Mouse (Mus musculus): ENCODE data around the gene Ess2. TPM values are rescaled to one million over a fixed set of nuclear protein-coding genes. Genes with fewer than 3 reads are reported as not detected.

Ess2 gene
- polyA plus RNA-seq, 1 experiment from 2014 or later = 38.5 TPM

DNA sequence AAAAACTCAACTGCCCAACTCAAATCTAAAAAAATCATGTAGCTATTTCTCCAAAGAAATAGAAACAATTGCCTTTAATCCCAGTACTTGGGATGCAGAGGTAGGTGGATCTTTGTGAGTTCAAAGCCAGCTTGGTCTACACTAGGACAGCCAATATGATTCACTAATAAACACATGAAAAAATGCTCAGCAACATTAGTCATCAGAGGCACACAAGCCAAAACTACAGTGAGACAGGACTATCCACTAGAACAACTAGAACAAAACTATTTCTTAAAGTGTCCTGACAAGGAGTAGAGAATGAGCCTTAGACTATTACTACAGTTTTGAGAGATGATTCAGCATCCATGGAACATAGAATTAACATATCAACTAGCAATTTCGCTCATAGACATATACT is 35.1 kb downstream of the Ess2 start:
- Histone ChIP-seq H3K4me1 (ENCODE audit: control insufficient read depth, insufficient read depth, low read length) (no peaks in the 10 kb centered on the region), H3K27me3 (ENCODE audit: control insufficient read depth, insufficient read depth, low read length) (no peaks in the 10 kb centered on the region), H3K36me3 (ENCODE audit: control insufficient read depth, insufficient read depth, low read length) (peaks cover 14% of the 10 kb centered on the region), H3K9me3 (ENCODE audit: control insufficient read depth, low read length) (no peaks in the 10 kb centered on the region), H3K9ac (ENCODE audit: low read depth, low read length) (no peak overlapping the region), H3K27ac (ENCODE audit: low read depth, low read length) (no peak overlapping the region), H3K4me2 (replicated peaks; ENCODE audit: low read depth, low read length) (no peak overlapping the region), H3K4me3 (ENCODE audit: low read length) (no peak overlapping the region)
- 100% methylated on average over 1 of the region's 1 CpGs for WGBS
- ATAC-seq (ENCODE audit: low FRiP score, low TSS enrichment) = no peak

DNA sequence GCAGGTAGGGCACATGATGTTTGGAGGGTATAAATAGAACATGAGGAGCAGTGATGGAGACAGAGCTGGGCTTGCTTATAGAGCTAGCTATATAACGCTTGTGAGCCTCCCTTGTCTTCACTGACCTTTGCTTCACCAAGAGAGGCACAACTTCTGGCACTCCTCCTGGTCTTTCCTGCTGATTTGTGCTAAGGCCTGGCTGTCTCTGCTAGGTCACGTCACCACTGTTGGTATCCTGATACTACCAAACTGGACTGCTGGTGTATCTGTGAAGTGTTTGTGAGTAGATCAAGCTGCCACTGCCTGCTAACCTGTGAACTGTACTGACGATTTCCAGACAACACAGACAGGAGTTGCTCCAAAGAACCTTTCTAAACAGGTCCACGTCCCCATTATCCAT is 36.0 kb downstream of the Ess2 start:
- Histone ChIP-seq H3K9me3 (ENCODE audit: control insufficient read depth, low read length) (no peaks in the 10 kb centered on the region), H3K36me3 (ENCODE audit: control insufficient read depth, insufficient read depth, low read length) (peaks cover 23% of the 10 kb centered on the region), H3K4me1 (ENCODE audit: control insufficient read depth, insufficient read depth, low read length) (no peaks in the 10 kb centered on the region), H3K4me3 (ENCODE audit: low read length) (no peak overlapping the region), H3K9ac (ENCODE audit: low read depth, low read length) (no peak overlapping the region), H3K4me2 (replicated peaks; ENCODE audit: low read depth, low read length) (no peak overlapping the region), H3K27me3 (ENCODE audit: control insufficient read depth, insufficient read depth, low read length) (no peaks in the 10 kb centered on the region), H3K27ac (ENCODE audit: low read depth, low read length) (no peak overlapping the region)
- no peak for ATAC-seq (ENCODE audit: low FRiP score, low TSS enrichment)
- WGBS = 78% methylated on average over 4 of the region's 4 CpGs

DNA sequence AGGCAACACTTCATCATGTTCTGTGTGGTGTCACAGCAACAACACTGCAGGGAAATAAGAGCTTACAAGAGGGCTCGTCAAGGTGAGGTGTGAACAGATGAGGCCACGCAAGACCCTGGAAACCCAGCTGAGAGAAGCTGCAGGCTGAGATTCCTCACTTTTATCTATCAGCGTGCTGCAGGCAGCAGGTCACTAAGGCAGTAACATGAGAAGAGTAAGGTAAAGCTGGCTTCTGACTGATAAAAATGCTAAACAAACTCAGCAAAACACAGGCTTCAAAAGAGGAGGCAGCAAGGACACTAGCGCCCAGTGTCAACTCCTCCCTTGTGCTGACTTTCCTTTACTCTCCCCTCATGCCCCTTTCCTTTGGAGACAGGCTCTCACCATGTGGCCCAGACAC is 38.2 kb downstream of the Ess2 start:
- Histone ChIP-seq H3K27me3 (ENCODE audit: control insufficient read depth, insufficient read depth, low read length) (no peaks in the 10 kb centered on the region), H3K9me3 (ENCODE audit: control insufficient read depth, low read length) (no peaks in the 10 kb centered on the region), H3K9ac (ENCODE audit: low read depth, low read length) (no peak overlapping the region), H3K36me3 (ENCODE audit: control insufficient read depth, insufficient read depth, low read length) (peaks cover 36% of the 10 kb centered on the region), H3K4me1 (ENCODE audit: control insufficient read depth, insufficient read depth, low read length) (no peaks in the 10 kb centered on the region), H3K4me2 (replicated peaks; ENCODE audit: low read depth, low read length) (no peak overlapping the region), H3K27ac (ENCODE audit: low read depth, low read length) (no peak overlapping the region), H3K4me3 (ENCODE audit: low read length) (no peak overlapping the region)
- no peak for ATAC-seq (ENCODE audit: low FRiP score, low TSS enrichment)
- 39% methylated on average over 4 of the region's 4 CpGs for WGBS

DNA sequence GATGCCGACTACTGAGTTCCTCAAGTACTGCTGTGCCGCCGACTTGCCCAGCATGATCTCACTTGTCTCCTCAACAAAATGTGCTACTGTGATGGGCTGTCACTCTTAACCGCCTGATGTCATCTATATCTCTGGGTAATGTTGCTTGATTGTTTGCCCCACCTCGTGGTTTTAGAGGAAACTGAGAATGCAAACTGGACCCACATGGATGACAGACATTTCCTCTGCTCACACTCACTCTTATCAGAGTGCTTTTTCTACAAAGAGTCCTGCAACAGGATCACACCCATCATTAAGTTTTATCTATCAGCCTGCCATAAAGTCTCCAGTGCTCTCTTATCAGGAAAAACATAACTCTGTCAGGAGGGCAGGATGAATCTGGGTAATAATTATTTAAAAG is 39.9 kb downstream of the Ess2 start:
- H3K36me3 ChIP-seq (ENCODE audit: control insufficient read depth, insufficient read depth, low read length) = peaks cover 39% of the 10 kb centered on the region
- H3K9me3 ChIP-seq (ENCODE audit: control insufficient read depth, low read length) = no peaks in the 10 kb centered on the region
- no peak overlapping the region for H3K9ac ChIP-seq (ENCODE audit: low read depth, low read length)
- no peak overlapping the region for H3K4me3 ChIP-seq (ENCODE audit: low read length)
- no peaks in the 10 kb centered on the region for H3K4me1 ChIP-seq (ENCODE audit: control insufficient read depth, insufficient read depth, low read length)
- WGBS = 83% methylated on average over 5 of the region's 5 CpGs
- no peak overlapping the region for H3K27ac ChIP-seq (ENCODE audit: low read depth, low read length)
- H3K27me3 ChIP-seq (ENCODE audit: control insufficient read depth, insufficient read depth, low read length) = no peaks in the 10 kb centered on the region
- no peak for ATAC-seq (ENCODE audit: low FRiP score, low TSS enrichment)
- H3K4me2 ChIP-seq (replicated peaks; ENCODE audit: low read depth, low read length) = no peak overlapping the region

DNA sequence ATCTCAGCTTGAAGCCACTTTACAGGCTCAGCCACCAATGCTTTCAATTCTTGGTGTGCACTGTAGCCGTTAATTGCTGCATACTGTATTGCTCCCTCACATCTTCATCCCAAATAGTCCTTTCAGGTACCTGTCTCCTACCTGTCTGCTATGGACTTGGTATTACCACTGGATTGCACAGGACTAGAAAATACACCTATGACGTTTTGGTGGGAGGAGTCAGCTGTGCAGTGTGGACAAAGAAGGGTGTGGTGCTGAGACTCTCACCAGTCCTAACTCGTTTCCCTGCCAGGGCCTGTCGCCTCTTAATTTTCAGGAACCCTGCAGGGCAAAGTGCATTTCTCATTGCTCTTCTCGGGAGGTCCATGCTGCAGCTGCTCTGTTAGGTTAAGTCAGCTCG is 45.4 kb downstream of the Ess2 start:
- Histone ChIP-seq H3K27ac (ENCODE audit: low read depth, low read length) (no peak overlapping the region), H3K4me3 (ENCODE audit: low read length) (no peak overlapping the region), H3K9me3 (ENCODE audit: control insufficient read depth, low read length) (no peaks in the 10 kb centered on the region), H3K4me2 (replicated peaks; ENCODE audit: low read depth, low read length) (no peak overlapping the region), H3K9ac (ENCODE audit: low read depth, low read length) (no peak overlapping the region), H3K4me1 (ENCODE audit: control insufficient read depth, insufficient read depth, low read length) (no peaks in the 10 kb centered on the region), H3K27me3 (ENCODE audit: control insufficient read depth, insufficient read depth, low read length) (no peaks in the 10 kb centered on the region), H3K36me3 (ENCODE audit: control insufficient read depth, insufficient read depth, low read length) (peaks cover 29% of the 10 kb centered on the region; the same call in 1 of the 2 replicates)
- WGBS = 72% methylated on average over 6 of the region's 6 CpGs
- no peak for ATAC-seq (ENCODE audit: low FRiP score, low TSS enrichment)

DNA sequence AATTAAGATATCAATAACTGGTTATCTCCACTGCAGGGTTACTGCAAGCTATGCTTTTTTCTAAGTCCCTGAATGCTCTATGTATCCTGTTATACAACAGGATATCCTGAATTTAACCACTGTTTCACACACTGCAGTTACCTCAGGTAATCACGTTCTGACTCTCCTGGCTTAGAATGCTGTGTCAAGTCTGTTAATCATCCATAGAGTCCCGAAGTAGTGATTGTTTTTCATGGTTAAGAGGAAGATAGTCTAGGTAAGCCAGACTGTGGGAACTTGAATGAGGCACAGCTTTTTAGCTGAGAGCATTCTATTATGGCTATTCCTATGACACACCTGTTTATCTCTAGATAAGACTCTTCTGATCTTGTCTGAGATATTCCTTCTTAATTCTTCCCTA is 45.9 kb downstream of the Ess2 start:
- WGBS = 75% methylated on average over 2 of the region's 2 CpGs
- Histone ChIP-seq H3K9me3 (ENCODE audit: control insufficient read depth, low read length) (no peaks in the 10 kb centered on the region), H3K4me1 (ENCODE audit: control insufficient read depth, insufficient read depth, low read length) (no peaks in the 10 kb centered on the region), H3K4me3 (ENCODE audit: low read length) (no peak overlapping the region), H3K9ac (ENCODE audit: low read depth, low read length) (no peak overlapping the region), H3K27me3 (ENCODE audit: control insufficient read depth, insufficient read depth, low read length) (no peaks in the 10 kb centered on the region), H3K27ac (ENCODE audit: low read depth, low read length) (no peak overlapping the region), H3K4me2 (replicated peaks; ENCODE audit: low read depth, low read length) (no peak overlapping the region), H3K36me3 (ENCODE audit: control insufficient read depth, insufficient read depth, low read length) (peaks cover 29% of the 10 kb centered on the region; the same call in 1 of the 2 replicates)
- ATAC-seq (ENCODE audit: low FRiP score, low TSS enrichment) = no peak

DNA sequence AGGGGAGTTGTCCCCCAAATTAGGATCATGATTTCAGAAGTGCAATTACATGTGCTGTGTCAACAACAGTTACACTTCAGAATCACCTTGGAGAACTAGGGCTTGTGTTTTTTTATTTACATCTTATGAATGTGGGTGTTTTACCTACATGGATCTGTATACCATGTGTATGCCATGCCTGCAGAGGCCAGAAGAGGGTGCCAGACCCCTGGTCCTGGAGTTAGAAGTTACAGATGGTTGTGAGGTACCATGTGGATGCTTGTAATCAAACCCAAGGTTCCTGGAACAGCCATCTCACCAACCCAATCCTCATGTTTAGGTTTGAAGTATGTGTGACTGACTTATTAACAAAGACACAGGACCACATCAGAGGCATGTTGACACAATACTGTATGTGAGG is 52.6 kb downstream of the Ess2 start:
- Histone ChIP-seq H3K4me2 (replicated peaks; ENCODE audit: low read depth, low read length) (no peak overlapping the region), H3K9me3 (ENCODE audit: control insufficient read depth, low read length) (no peaks in the 10 kb centered on the region), H3K36me3 (ENCODE audit: control insufficient read depth, insufficient read depth, low read length) (peaks cover 65% of the 10 kb centered on the region), H3K27me3 (ENCODE audit: control insufficient read depth, insufficient read depth, low read length) (no peaks in the 10 kb centered on the region), H3K27ac (ENCODE audit: low read depth, low read length) (no peak overlapping the region), H3K4me3 (ENCODE audit: low read length) (no peak overlapping the region), H3K9ac (ENCODE audit: low read depth, low read length) (no peak overlapping the region), H3K4me1 (ENCODE audit: control insufficient read depth, insufficient read depth, low read length) (no peaks in the 10 kb centered on the region)
- ATAC-seq (ENCODE audit: low FRiP score, low TSS enrichment) = no peak

DNA sequence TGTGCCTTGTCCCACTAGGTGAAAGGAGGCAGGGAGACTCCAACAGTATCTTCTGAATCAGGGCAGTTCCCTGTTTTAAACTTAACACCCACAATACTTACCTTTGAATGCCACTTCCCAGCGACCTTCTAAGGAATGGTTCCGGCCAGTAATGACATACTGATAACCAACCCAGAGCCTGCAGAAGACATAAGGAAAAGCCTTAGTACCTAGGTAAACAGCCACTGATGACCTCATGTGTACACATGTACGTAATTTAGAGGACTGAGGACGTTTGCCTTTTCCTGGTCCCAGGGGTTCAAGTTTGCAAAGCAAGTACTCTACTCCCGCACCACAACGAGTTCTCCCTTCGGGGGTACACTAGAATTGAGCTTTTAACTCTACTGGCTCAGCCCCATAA is 54.0 kb downstream of the Ess2 start:
- peaks cover 76% of the 10 kb centered on the region for H3K36me3 ChIP-seq (ENCODE audit: control insufficient read depth, insufficient read depth, low read length)
- no peak for ATAC-seq (ENCODE audit: low FRiP score, low TSS enrichment)

DNA sequence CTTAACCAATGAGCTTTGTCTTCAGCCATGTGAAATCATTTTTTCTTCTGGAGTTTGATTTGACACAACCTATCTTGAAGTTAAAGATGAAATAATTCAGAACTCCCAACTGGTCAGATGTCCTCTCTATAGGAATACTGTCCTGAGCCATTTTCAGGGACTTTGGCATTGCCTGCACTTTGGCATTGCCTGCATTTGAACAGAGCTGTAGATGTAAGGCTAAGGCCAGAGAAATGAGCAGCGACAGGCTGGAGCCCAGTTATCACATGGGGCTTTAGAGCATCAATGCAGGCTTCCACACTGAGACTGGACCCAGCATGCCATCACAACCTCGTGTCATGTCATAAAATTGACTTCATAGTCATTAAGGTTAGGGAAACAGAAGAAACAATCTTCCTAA is 57.9 kb downstream of the Ess2 start:
- Histone ChIP-seq H3K27ac (ENCODE audit: low read depth, low read length) (no peak overlapping the region), H3K9ac (ENCODE audit: low read depth, low read length) (no peak overlapping the region), H3K27me3 (ENCODE audit: control insufficient read depth, insufficient read depth, low read length) (no peaks in the 10 kb centered on the region), H3K4me3 (ENCODE audit: low read length) (no peak overlapping the region), H3K4me1 (ENCODE audit: control insufficient read depth, insufficient read depth, low read length) (no peaks in the 10 kb centered on the region), H3K36me3 (ENCODE audit: control insufficient read depth, insufficient read depth, low read length) (peaks cover 82% of the 10 kb centered on the region), H3K4me2 (replicated peaks; ENCODE audit: low read depth, low read length) (no peak overlapping the region), H3K9me3 (ENCODE audit: control insufficient read depth, low read length) (no peaks in the 10 kb centered on the region)
- 80% methylated on average over 2 of the region's 2 CpGs for WGBS
- no peak for ATAC-seq (ENCODE audit: low FRiP score, low TSS enrichment)

More for the DNA sequence above, 54.0 kb downstream of the Ess2 start:
- H3K4me3 ChIP-seq (ENCODE audit: low read length) = no peak overlapping the region
- no peaks in the 10 kb centered on the region for H3K9me3 ChIP-seq (ENCODE audit: control insufficient read depth, low read length)
- 93% methylated on average over 7 of the region's 7 CpGs for WGBS
- H3K27ac ChIP-seq (ENCODE audit: low read depth, low read length) = no peak overlapping the region
- no peaks in the 10 kb centered on the region for H3K4me1 ChIP-seq (ENCODE audit: control insufficient read depth, insufficient read depth, low read length)
- H3K9ac ChIP-seq (ENCODE audit: low read depth, low read length) = no peak overlapping the region
- no peaks in the 10 kb centered on the region for H3K27me3 ChIP-seq (ENCODE audit: control insufficient read depth, insufficient read depth, low read length)
- no peak overlapping the region for H3K4me2 ChIP-seq (replicated peaks; ENCODE audit: low read depth, low read length)

DNA sequence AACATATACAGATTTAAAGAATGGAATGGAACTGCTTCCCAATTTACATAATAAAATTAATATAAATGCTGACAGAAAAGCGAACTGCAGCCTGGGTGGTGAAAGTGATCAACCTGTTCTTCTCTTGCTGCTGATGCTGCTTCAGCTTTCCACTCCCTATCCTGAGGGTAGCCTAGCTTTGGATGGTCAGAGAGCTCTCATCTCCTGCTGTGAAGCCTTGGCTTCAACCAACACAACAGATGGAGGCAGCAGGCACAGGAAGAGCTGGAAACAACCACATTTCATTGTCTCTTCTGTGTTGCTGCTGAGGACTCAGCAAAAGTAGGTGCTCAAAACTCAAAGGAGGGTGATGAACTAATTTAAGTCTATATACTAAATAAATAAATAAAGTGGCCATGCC is 59.3 kb downstream of the Ess2 start:
- H3K9ac ChIP-seq (ENCODE audit: low read depth, low read length) = no peak overlapping the region
- ATAC-seq (ENCODE audit: low FRiP score, low TSS enrichment) = no peak
- 93% methylated on average over 1 of the region's 1 CpGs for WGBS

More for the DNA sequence above, 59.3 kb downstream of the Ess2 start:
- Histone ChIP-seq H3K36me3 (ENCODE audit: control insufficient read depth, insufficient read depth, low read length) (peaks cover 79% of the 10 kb centered on the region), H3K4me3 (ENCODE audit: low read length) (no peak overlapping the region), H3K4me2 (replicated peaks; ENCODE audit: low read depth, low read length) (no peak overlapping the region), H3K9me3 (ENCODE audit: control insufficient read depth, low read length) (no peaks in the 10 kb centered on the region), H3K27me3 (ENCODE audit: control insufficient read depth, insufficient read depth, low read length) (no peaks in the 10 kb centered on the region), H3K27ac (ENCODE audit: low read depth, low read length) (no peak overlapping the region), H3K4me1 (ENCODE audit: control insufficient read depth, insufficient read depth, low read length) (no peaks in the 10 kb centered on the region)
